ENCODE assay signal across 13 mouse cellular contexts in genomic region chr8:90273182-90273581, GRCm38 (mm10).
DNase-seq lines count a peak whose midpoint lies in the region; ATAC-seq lines count a peak whose summit lies in the region.
"Had no signal": no experiment of that assay in that cellular context is flagged by ENCODE, and none has a peak within 500 bp of the region (broad histone marks: within the 10 kb centered on the region; RNA-seq: fewer than 3 reads in every experiment).

No protein-coding gene starts in this region.

- H3K4me2 ChIP-seq in hindbrain, embryonic 12.5 days (replicated peaks): no peak overlapping the region
- H3K4me2 ChIP-seq in midbrain, embryonic 15.5 days: no peak overlapping the region

- H3K9ac ChIP-seq in hindbrain, embryonic 12.5 days: no peak overlapping the region
- no peak overlapping the region for H3K9ac ChIP-seq in midbrain, embryonic 15.5 days

- peak; percentile 9 for DNase-seq in heart, adult 11 months
- no peak for DNase-seq in heart, adult 18-20 months
- DNase-seq in brain, adult 2 months (ENCODE audit: low read depth, low spot score): peak; percentile 20
- no peak for DNase-seq in adrenal gland, postnatal 36 days
- no peak for DNase-seq in cerebellum, adult 8-10 months
- DNase-seq: adrenal gland, postnatal 14 days; heart, postnatal 36 days; kidney, adult 11 months had no signal

- H3K4me3 ChIP-seq in hindbrain, embryonic 12.5 days: no peak overlapping the region
- H3K4me3 ChIP-seq in midbrain, embryonic 15.5 days: no peak overlapping the region
- H3K4me3 ChIP-seq: erythroblast, embryonic 14.5 days; heart, embryonic 10.5 days had no signal

- H3K36me3 ChIP-seq in hindbrain, embryonic 12.5 days: peaks cover 7% of the 10 kb centered on the region; the same call in 1 of the 2 replicates
- H3K36me3 ChIP-seq in midbrain, embryonic 15.5 days (replicated peaks): no peaks in the 10 kb centered on the region
- H3K36me3 ChIP-seq: heart, embryonic 10.5 days had no signal

- no peaks in the 10 kb centered on the region for H3K27me3 ChIP-seq in hindbrain, embryonic 12.5 days
- H3K27me3 ChIP-seq in midbrain, embryonic 15.5 days (replicated peaks): no peaks in the 10 kb centered on the region

- 41% methylated on average over 7 of the region's 7 CpGs for WGBS in hindbrain, embryonic 12.5 days
- WGBS in midbrain, embryonic 15.5 days: 19% methylated on average over 7 of the region's 7 CpGs

- ATAC-seq in hindbrain, embryonic 12.5 days (ENCODE audit: low FRiP score): no peak
- ATAC-seq in midbrain, embryonic 15.5 days (replicated peaks): no peak
- ATAC-seq: CD4-positive, CD25-positive, alpha-beta regulatory T cell, adult 4 months had no signal

- peaks cover 55% of the 10 kb centered on the region for H3K4me1 ChIP-seq in hindbrain, embryonic 12.5 days
- peaks cover 77% of the 10 kb centered on the region for H3K4me1 ChIP-seq in midbrain, embryonic 15.5 days
- H3K4me1 ChIP-seq: heart, embryonic 10.5 days had no signal

- no peaks in the 10 kb centered on the region for H3K9me3 ChIP-seq in hindbrain, embryonic 12.5 days (replicated peaks)
- H3K9me3 ChIP-seq in midbrain, embryonic 15.5 days: no peaks in the 10 kb centered on the region
- H3K9me3 ChIP-seq: heart, embryonic 10.5 days had no signal

- H3K27ac ChIP-seq in hindbrain, embryonic 12.5 days: peak overlapping the region; percentile 52
- H3K27ac ChIP-seq in midbrain, embryonic 15.5 days: peak overlapping the region; percentile 62; the same call in 1 of the 2 replicates
- H3K27ac ChIP-seq: heart, embryonic 10.5 days had no signal

Comparison
In these comparisons a context has a peak if more than half of its experiments do, and no peak if none do; other contexts are left out.
1. DNase-seq: peak in heart, adult 11 months (single experiment) and brain, adult 2 months (single experiment); none in heart, adult 18-20 months (0 of 2), adrenal gland, postnatal 36 days (0 of 2) and cerebellum, adult 8-10 months (single experiment).